Mouse (Mus musculus): Measurements from ENCODE around the gene Pard6b. TPM values are rescaled to one million over a fixed set of nuclear protein-coding genes. Genes with fewer than 3 reads are reported as not detected.
A peak's percentile ranks its signal among the peaks of the same experiment; 100 is the strongest.

The Pard6b gene
- polyA plus RNA-seq, 1 experiment = not detected

DNA sequence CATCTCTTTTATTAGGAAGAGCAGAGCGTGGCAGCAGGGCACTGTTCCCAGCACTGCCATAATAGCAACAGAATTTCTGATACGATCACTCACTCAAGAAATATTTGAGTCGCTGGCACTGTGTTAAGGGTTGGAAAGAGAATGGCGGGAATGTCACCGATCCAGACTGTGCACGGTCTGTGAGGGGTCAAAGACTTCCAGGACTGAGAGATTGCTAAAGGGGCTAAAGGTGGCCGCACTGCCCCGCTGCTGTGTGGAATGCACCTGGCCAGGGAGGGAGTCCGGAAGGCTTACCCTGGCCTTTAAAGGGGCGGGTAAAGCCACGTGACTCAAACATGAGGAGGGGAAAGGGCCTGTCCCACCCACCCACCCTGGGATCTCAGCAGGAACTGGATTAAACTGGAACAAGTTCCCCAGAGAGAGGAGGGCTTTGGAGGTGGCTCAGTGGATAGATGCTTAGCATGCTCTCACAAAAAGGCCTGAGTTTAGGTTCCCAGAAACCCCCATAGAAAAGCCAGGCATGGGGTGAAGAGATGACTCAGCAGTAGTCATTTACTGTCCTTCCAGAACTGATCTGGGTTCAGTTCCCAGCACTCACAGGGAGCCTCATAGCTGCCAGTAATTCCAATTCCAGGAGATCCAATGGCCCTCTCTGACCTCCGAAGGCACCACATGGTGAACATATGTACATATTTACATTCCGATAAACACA lies 22.2 kb upstream of the Pard6b start:
- TF ChIP-seq POLR2A (IDR thresholded peaks at IDR 0.05; ENCODE audit: borderline replicate concordance, low read depth, low read length) (no peak), CTCF (IDR thresholded peaks at IDR 0.05; ENCODE audit: low read depth, low read length) (no peak)
- Histone ChIP-seq H3K4me3 (ENCODE audit: insufficient read depth, low read length) (no peak overlapping the region), H3K27ac (ENCODE audit: insufficient read depth, low read depth, low read length) (no peak overlapping the region), H3K4me1 (ENCODE audit: control insufficient read depth, insufficient read depth, low read length) (peaks cover 3% of the 10 kb centered on the region)

DNA sequence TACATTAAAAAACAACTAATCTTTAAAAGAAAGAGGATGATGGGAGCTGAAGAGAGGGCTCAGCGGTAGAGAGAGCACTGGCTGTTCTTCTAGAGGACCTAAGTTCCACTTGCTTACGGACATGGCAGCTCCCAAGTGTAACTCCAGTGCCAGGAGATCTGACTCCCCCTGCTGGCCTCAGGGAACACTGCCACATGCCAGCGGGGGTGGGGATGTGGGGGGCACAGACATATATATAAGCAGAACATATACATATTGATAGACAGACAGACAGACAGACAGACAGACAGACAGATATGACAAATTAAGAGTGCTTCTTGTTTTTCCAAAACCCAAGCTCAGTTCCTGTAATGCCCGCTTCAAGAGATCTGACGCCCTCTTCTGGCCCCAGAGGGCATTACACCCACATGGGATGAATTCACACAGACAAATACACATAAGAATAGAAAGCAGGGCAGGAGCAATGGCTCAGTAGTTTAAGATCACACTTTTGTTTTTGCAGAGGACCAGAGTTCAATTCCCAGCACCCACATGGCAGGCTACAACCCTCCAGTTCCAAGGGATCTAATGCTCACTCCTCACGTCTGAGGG lies 21.5 kb upstream of the Pard6b start:
- TF ChIP-seq POLR2A (IDR thresholded peaks at IDR 0.05; ENCODE audit: borderline replicate concordance, low read depth, low read length) (no peak), CTCF (IDR thresholded peaks at IDR 0.05; ENCODE audit: low read depth, low read length) (0 out of 2 replicates have a peak, but pooled peaks have one; percentile 16)
- Histone ChIP-seq H3K4me1 (ENCODE audit: control insufficient read depth, insufficient read depth, low read length) (peaks cover 7% of the 10 kb centered on the region), H3K4me3 (ENCODE audit: insufficient read depth, low read length) (no peak overlapping the region), H3K27ac (ENCODE audit: insufficient read depth, low read depth, low read length) (no peak overlapping the region)

DNA sequence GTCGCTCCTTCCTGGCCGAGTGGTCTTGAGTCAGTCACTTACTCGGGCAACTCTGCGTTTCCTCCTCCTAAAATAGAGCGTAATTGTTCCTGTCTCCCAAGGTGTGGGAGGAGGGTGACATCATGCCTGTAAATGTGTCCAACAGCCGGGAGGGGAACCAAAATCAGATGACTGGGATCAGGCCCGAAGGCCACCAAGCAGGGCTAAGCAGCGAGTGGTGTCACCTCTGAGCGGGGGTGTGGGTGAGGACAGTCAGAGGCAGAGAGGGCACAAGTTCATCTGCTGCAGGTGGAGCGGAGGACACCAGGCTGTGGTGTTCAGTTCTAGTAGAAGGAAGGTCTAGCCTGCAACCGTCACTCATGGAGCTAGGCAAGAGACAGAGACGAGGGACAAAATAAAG lies 17.1 kb upstream of the Pard6b start:
- Histone ChIP-seq H3K4me3 (ENCODE audit: insufficient read depth, low read length) (no peak overlapping the region), H3K4me1 (ENCODE audit: control insufficient read depth, insufficient read depth, low read length) (peaks cover 12% of the 10 kb centered on the region), H3K27ac (ENCODE audit: insufficient read depth, low read depth, low read length) (no peak overlapping the region)
- no peak for TF ChIP-seq POLR2A (IDR thresholded peaks at IDR 0.05; ENCODE audit: borderline replicate concordance, low read depth, low read length)
- no peak for TF ChIP-seq CTCF (IDR thresholded peaks at IDR 0.05; ENCODE audit: low read depth, low read length)

DNA sequence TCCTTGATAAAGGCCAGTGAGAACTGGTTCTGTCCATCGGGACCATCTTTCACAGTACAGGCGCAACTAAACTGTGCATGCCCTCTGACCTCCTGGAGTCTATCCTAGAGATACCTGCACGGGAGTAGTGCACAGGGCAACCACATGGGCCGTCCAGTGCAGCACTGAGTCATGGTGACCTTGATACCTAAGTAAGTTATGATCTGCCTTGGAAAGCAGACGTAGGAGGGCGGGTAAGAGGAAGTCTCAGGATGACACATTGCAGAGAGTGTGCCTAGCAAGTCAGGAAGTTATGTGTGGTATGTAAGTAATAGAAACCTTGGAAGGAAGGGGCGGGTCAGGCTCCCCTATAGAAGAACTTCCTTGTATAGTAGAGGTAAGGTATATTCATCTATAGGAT lies 15.3 kb upstream of the Pard6b start:
- H3K4me1 ChIP-seq (ENCODE audit: control insufficient read depth, insufficient read depth, low read length) = peaks cover 12% of the 10 kb centered on the region
- no peak overlapping the region for H3K4me3 ChIP-seq (ENCODE audit: insufficient read depth, low read length)
- H3K27ac ChIP-seq (ENCODE audit: insufficient read depth, low read depth, low read length) = no peak overlapping the region
- TF ChIP-seq CTCF (IDR thresholded peaks at IDR 0.05; ENCODE audit: low read depth, low read length) = no peak
- TF ChIP-seq POLR2A (IDR thresholded peaks at IDR 0.05; ENCODE audit: borderline replicate concordance, low read depth, low read length) = no peak

DNA sequence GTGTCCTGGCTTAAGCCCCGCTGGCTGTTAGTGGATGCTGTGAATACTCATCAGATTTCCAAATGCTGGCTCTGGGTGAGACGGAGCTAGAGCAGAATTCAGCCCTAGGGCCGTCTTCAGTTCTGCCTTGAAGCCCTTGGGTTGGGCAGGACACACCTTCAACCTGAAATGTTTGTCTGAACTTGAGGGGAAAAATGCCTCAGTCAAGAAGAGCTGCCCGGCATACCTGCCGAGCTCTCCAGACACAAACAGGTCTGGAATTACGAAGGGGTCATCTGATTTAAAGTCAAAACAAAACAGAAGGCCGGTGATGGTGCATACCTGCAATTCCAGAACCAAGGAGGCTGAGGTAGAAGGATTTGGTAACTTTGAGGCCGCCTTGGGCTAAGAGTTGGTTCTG lies 14.0 kb upstream of the Pard6b start:
- no peak for TF ChIP-seq CTCF (IDR thresholded peaks at IDR 0.05; ENCODE audit: low read depth, low read length)
- TF ChIP-seq POLR2A (IDR thresholded peaks at IDR 0.05; ENCODE audit: borderline replicate concordance, low read depth, low read length) = no peak
- Histone ChIP-seq H3K4me3 (ENCODE audit: insufficient read depth, low read length) (no peak overlapping the region), H3K4me1 (ENCODE audit: control insufficient read depth, insufficient read depth, low read length) (peaks cover 12% of the 10 kb centered on the region), H3K27ac (ENCODE audit: insufficient read depth, low read depth, low read length) (no peak overlapping the region)

DNA sequence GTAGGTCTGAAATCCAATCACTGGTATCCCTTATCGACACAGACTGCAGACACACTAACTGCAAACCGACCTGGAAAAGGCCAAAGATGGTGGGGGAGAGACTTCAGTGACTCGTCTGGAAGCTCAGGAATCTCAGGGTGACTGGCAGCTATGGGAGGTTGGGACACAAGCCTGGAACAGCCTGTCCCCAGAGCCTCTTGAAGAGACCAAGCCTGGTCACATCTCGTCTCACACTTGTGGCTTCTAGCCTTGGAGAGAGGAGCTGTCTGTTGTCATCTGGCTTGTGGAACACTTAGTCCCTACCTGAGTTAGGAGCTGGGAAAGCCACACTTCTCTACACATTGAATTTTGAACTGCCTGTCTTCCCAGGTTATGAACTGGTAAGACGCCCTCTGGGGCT lies 10.4 kb upstream of the Pard6b start:
- Histone ChIP-seq H3K4me3 (ENCODE audit: insufficient read depth, low read length) (no peak overlapping the region), H3K27ac (ENCODE audit: insufficient read depth, low read depth, low read length) (no peak overlapping the region), H3K4me1 (ENCODE audit: control insufficient read depth, insufficient read depth, low read length) (peaks cover 4% of the 10 kb centered on the region)
- TF ChIP-seq POLR2A (IDR thresholded peaks at IDR 0.05; ENCODE audit: borderline replicate concordance, low read depth, low read length) (no peak), CTCF (IDR thresholded peaks at IDR 0.05; ENCODE audit: low read depth, low read length) (no peak)

DNA sequence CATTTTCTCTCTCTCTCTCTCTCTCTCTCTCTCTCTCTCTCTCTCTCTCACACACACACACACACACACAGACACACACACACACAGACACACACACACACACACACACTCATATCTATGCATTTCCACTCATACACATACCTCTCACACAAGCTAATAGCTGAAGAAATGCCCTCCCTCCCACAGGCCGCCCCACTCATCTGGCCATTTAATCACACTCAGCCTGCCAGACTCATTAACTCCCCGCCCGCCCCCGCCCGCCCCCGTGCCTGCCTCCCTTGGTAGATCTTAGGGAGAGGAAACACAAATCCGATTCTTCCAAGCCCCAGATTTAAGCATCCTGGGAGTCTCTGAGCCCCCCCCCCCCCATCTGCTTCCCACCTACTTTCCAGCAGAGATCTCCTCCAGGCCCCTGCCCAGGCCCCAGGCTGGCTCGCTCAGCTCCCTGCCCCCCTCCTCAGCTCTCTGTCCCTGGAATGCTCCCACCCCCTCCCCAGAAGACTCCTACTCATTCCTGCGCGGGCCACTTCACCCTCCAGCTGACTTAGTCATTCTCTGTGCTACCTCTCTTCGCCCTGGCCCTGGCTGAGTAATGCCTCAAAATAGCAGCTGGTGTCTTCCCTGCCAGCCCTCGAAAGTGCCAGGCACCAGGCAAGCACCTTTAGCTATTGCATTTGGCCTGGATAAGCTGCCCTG lies 8.2 kb upstream of the Pard6b start:
- TF ChIP-seq POLR2A (IDR thresholded peaks at IDR 0.05; ENCODE audit: borderline replicate concordance, low read depth, low read length) = no peak
- no peak for TF ChIP-seq CTCF (IDR thresholded peaks at IDR 0.05; ENCODE audit: low read depth, low read length)
- Histone ChIP-seq H3K4me3 (ENCODE audit: insufficient read depth, low read length) (no peak overlapping the region), H3K4me1 (ENCODE audit: control insufficient read depth, insufficient read depth, low read length) (no peaks in the 10 kb centered on the region), H3K27ac (ENCODE audit: insufficient read depth, low read depth, low read length) (no peak overlapping the region)

DNA sequence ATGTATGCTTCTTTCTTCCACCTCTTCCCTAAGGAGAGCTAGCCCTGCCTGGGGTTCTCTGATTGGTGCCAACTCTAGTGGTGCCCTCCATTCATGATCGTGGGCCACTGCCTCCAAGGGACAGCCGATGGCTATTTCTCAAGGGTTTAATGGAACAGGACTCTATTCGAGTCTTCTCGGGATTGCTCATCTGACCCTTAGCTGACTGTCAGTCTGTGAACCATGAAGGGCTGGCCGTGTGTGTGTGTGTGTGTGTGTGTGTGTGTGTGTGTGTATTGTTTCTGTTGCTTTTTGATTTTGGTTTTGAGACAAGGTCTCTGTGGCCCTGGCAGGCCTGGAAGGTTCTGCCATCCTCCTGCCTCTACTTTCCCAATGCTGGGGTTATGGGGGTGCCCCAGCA lies 7.1 kb upstream of the Pard6b start:
- Histone ChIP-seq H3K4me1 (ENCODE audit: control insufficient read depth, insufficient read depth, low read length) (no peaks in the 10 kb centered on the region), H3K4me3 (ENCODE audit: insufficient read depth, low read length) (no peak overlapping the region), H3K27ac (ENCODE audit: insufficient read depth, low read depth, low read length) (no peak overlapping the region)
- TF ChIP-seq POLR2A (IDR thresholded peaks at IDR 0.05; ENCODE audit: borderline replicate concordance, low read depth, low read length) (no peak), CTCF (IDR thresholded peaks at IDR 0.05; ENCODE audit: low read depth, low read length) (no peak)

DNA sequence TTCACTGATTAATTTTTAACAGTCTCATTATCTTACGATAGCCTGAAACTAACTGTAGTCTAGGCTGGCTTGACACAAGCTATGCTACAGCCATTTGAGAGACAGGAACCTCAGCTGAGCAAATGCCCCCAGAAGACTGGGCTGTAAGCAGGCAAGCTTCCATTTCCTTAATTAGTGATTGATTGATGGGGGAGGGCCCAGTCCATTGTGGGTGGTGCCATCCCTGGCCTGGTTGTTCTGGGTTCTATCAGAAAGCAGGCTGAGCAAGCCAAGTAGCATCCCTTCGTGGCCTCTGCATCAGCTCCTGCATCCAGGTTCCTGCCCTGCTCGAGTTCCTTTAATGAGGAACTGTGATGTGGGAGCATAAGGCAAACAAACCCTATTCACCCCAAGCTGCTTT lies 6.3 kb upstream of the Pard6b start:
- no peak overlapping the region for H3K27ac ChIP-seq (ENCODE audit: insufficient read depth, low read depth, low read length)
- H3K4me3 ChIP-seq (ENCODE audit: insufficient read depth, low read length) = no peak overlapping the region
- TF ChIP-seq POLR2A (IDR thresholded peaks at IDR 0.05; ENCODE audit: borderline replicate concordance, low read depth, low read length) = no peak
- no peak for TF ChIP-seq CTCF (IDR thresholded peaks at IDR 0.05; ENCODE audit: low read depth, low read length)
- no peaks in the 10 kb centered on the region for H3K4me1 ChIP-seq (ENCODE audit: control insufficient read depth, insufficient read depth, low read length)
